ENCODE assay signal across 8 mouse cellular contexts in the genomic region with DNA sequence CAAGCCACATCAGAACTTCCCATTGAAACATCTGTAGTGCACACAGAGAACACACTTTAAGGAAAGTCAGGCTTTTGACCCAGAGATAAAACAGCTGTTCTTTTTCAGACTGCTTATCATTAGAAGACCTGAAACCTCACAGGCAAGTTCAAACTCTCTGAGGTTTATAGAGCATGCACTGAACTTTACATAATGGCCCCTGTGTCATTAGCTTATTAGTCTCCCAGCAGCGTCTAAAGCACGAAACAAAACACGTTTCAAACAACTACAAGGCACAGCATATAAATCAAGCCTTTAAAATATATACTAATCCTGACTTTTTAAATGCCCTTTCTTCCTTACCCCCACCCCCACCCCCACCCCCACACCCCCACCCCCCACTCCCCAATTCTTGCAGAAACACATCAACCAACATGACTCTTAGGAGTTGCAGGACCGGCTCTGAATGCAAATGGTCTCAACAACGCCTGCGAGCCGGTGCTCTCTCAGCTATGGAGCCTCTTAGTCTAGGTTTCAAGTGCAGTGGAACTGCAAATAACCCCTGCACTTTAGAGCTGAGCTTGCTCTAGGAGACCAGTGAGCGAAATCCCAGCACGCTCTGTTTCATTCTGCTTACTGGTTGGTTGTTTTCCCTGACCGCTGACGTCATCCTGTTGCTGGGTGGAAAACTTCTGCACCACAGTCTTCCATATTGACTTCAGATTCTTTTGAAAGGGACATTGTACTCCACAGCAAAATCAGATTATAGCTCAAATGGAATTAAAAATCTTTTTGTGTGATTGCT. TPM values are rescaled to one million over a fixed set of nuclear protein-coding genes. Genes with fewer than 3 reads are reported as not detected.
A peak's percentile ranks its signal among the peaks of the same experiment; 100 is the strongest.
DNase-seq lines count a peak whose midpoint lies in the region; ATAC-seq lines count a peak whose summit lies in the region.

No protein-coding gene starts in this region.

- peak overlapping the region; percentile 27; the same call in 1 of the 2 replicates for H3K4me2 ChIP-seq in hindbrain, embryonic 13.5 days

- ATAC-seq in hindbrain, embryonic 13.5 days (ENCODE audit: low FRiP score), result peak; percentile 76
- no peak for ATAC-seq in megakaryocyte-erythroid progenitor cell, adult 5-6 weeks (replicated peaks; ENCODE audit: low FRiP score, low TSS enrichment, poor library complexity, severe bottlenecking)

- no peaks in the 10 kb centered on the region for H3K36me3 ChIP-seq in heart, embryonic 10.5 days
- H3K36me3 ChIP-seq in embryonic facial prominence, embryonic 10.5 days (replicated peaks), result no peaks in the 10 kb centered on the region
- no peaks in the 10 kb centered on the region for H3K36me3 ChIP-seq in hindbrain, embryonic 13.5 days

- H3K9ac ChIP-seq in hindbrain, embryonic 13.5 days, result no peak overlapping the region

- intact Hi-C loops in heart, postnatal 36 days (cut with DNase I), result no loop called here

- peak; percentile 79 for DNase-seq in heart, embryonic 10.5 days (ENCODE audit: low spot score)
- no peak for DNase-seq in heart, postnatal 36 days
- peak; percentile 75 for DNase-seq in embryonic facial prominence, embryonic 10.5 days (ENCODE audit: low spot score)
- DNase-seq in layer of hippocampus, adult 9-11 months, result peak; percentile 37
- DNase-seq in mesoderm, embryonic 11.5 days (ENCODE audit: low read depth, low spot score), result peak; percentile 75
- no peak for DNase-seq in spleen, postnatal 36 days (ENCODE audit: low spot score in 2 of 2)

- H3K27me3 ChIP-seq in heart, embryonic 10.5 days (ENCODE audit: insufficient read depth, poor library complexity, severe bottlenecking), result 0 out of 2 replicates have a peak, but pooled peaks cover 3% of the 10 kb centered on the region
- no peaks in the 10 kb centered on the region for H3K27me3 ChIP-seq in embryonic facial prominence, embryonic 10.5 days (replicated peaks; ENCODE audit: low read depth, poor library complexity, severe bottlenecking)
- H3K27me3 ChIP-seq in hindbrain, embryonic 13.5 days, result no peaks in the 10 kb centered on the region

- H3K4me3 ChIP-seq in heart, embryonic 10.5 days, result no peak overlapping the region
- H3K4me3 ChIP-seq in embryonic facial prominence, embryonic 10.5 days, result no peak overlapping the region
- H3K4me3 ChIP-seq in hindbrain, embryonic 13.5 days, result no peak overlapping the region

- H3K9me3 ChIP-seq in heart, embryonic 10.5 days, result no peaks in the 10 kb centered on the region
- H3K9me3 ChIP-seq in embryonic facial prominence, embryonic 10.5 days, result no peaks in the 10 kb centered on the region
- H3K9me3 ChIP-seq in hindbrain, embryonic 13.5 days, result no peaks in the 10 kb centered on the region

- peak overlapping the region; percentile 50 for H3K27ac ChIP-seq in heart, embryonic 10.5 days
- peak overlapping the region; percentile 54 for H3K27ac ChIP-seq in embryonic facial prominence, embryonic 10.5 days (replicated peaks)
- peak overlapping the region; percentile 55; the same call in 1 of the 2 replicates for H3K27ac ChIP-seq in hindbrain, embryonic 13.5 days

- whole genome bisulfite sequencing in heart, embryonic 10.5 days, result 16% methylated on average over 11 of the region's 11 CpGs
- WGBS in embryonic facial prominence, embryonic 10.5 days, result 23% methylated on average over 11 of the region's 11 CpGs
- WGBS in hindbrain, embryonic 13.5 days, result 25% methylated on average over 11 of the region's 11 CpGs

- H3K4me1 ChIP-seq in heart, embryonic 10.5 days, result peaks cover 30% of the 10 kb centered on the region
- H3K4me1 ChIP-seq in embryonic facial prominence, embryonic 10.5 days, result peaks cover 38% of the 10 kb centered on the region
- peaks cover 23% of the 10 kb centered on the region for H3K4me1 ChIP-seq in hindbrain, embryonic 13.5 days (replicated peaks)

RNA-seq across cellular contexts. Expression of a gene that starts 28.7 kb away (rescaled TPM):
- 12.3 and 13.6 TPM in 2 replicates for polyA plus RNA-seq in heart, embryonic 10.5 days (2016; fragmentation: Nextera tagmentation; extraction: Ambion mirVana)
- 10 to 100 TPM; 23.3 to 25.0 TPM for total RNA-seq in heart, postnatal 36 days (2021)
- polyA plus RNA-seq in embryonic facial prominence, embryonic 10.5 days (2016; fragmentation: Nextera tagmentation; extraction: Ambion mirVana), result 20.8 and 21.6 TPM in 2 replicates
- 20.2 and 20.9 TPM in 2 replicates for polyA plus RNA-seq in hindbrain, embryonic 13.5 days (2015; fragmentation: Nextera tagmentation; extraction: Ambion mirVana)
- total RNA-seq in megakaryocyte-erythroid progenitor cell, adult 5-6 weeks (2014; fragmentation: Nextera tagmentation), result 4.2 and 4.3 TPM in 2 replicates
- total RNA-seq in megakaryocyte-erythroid progenitor cell, adult 5-6 weeks (2017), result 6.9 and 12.4 TPM in 2 replicates

Comparison
In these comparisons a context has a peak if more than half of its experiments do, and no peak if none do; other contexts are left out.
1. DNase-seq: peak in heart, embryonic 10.5 days (single experiment), embryonic facial prominence, embryonic 10.5 days (single experiment), layer of hippocampus, adult 9-11 months (single experiment) and mesoderm, embryonic 11.5 days (single experiment); none in heart, postnatal 36 days (0 of 2) and spleen, postnatal 36 days (0 of 2).
2. Peak in every context shown above with its lines, with median percentiles within 50 percentile points of each other: H3K27ac ChIP-seq.